9 mouse cellular contexts compared by ENCODE assay signal in genomic region chr11:79806911-79807466, GRCm38 (mm10).
DNase-seq lines count a peak whose midpoint lies in the region; ATAC-seq and TF ChIP-seq lines count a peak whose summit lies in the region.
"Had no signal": no experiment of that assay in that cellular context is flagged by ENCODE, and none has a peak within 500 bp of the region (broad histone marks: within the 10 kb centered on the region; RNA-seq: fewer than 3 reads in every experiment).

No protein-coding gene starts in this region.

- peak; percentile 90 for DNase-seq in heart, adult 11 months
- no peak for DNase-seq in heart, postnatal 14 days
- DNase-seq in CH12.LX (ENCODE audit: extremely low read depth) (peak; percentile 77), liver (no peak)
- DNase-seq in gastrocnemius, postnatal 25 days: peak; percentile 13
- DNase-seq in limb, embryonic 11.5 days (ENCODE audit: low spot score): peak; percentile 46
- DNase-seq in right cerebral cortex, postnatal 36 days (ENCODE audit: low spot score in 2 of 2): peak; percentile 23 to 53
- no peak for DNase-seq in adrenal gland, adult (ENCODE audit: inconsistent age in 2 of 2, low spot score in 1 of 2)

- no peak overlapping the region for H3K27ac ChIP-seq in CH12.LX (ENCODE audit: insufficient read depth, low read depth)
- H3K27ac ChIP-seq in limb, embryonic 11.5 days (replicated peaks; ENCODE audit: low read depth, low read length): peak overlapping the region; percentile 84

- H3K27me3 ChIP-seq in CH12.LX (replicated peaks): no peaks in the 10 kb centered on the region
- no peaks in the 10 kb centered on the region for H3K27me3 ChIP-seq in limb, embryonic 11.5 days (ENCODE audit: control insufficient read depth, insufficient read depth, low read length)
- H3K27me3 ChIP-seq: Patski had no signal

- in situ Hi-C loops in CH12.LX (cut with MboI; ENCODE audit: low pct_ligation_motif_present, low pct_unique_long_range_greater_than_20kb, low sequenced_read_pairs): no loop called here

- peak in 1 of 2 experiments; percentile 49; a peak in 2 of 4 replicates for TF ChIP-seq CTCF in CH12.LX (conservative IDR thresholded peaks at IDR 0.05 in 1 of 2, IDR thresholded peaks at IDR 0.05 in 1 of 2; ENCODE audit: low read depth in 2 of 2, low read length in 2 of 2)

- H3K9ac ChIP-seq in CH12.LX (ENCODE audit: insufficient read depth, low read depth): no peak overlapping the region
- H3K9ac ChIP-seq in limb, embryonic 11.5 days (ENCODE audit: low read length): no peak overlapping the region

- no peak for TF ChIP-seq POLR2A in CH12.LX (IDR thresholded peaks at IDR 0.05; ENCODE audit: low read depth, low read length)

- H3K4me3 ChIP-seq in CH12.LX (replicated peaks in 1 of 3; ENCODE audit: low read depth in 2 of 3, low read length in 2 of 3, poor library complexity in 1 of 3): no peak overlapping the region
- H3K4me3 ChIP-seq in limb, embryonic 11.5 days (ENCODE audit: low read depth, low read length): no peak overlapping the region

- TF ChIP-seq RAD21 in CH12.LX (IDR thresholded peaks at IDR 0.05; ENCODE audit: low read depth, low read length): peak; percentile 19

- H3K9me3 ChIP-seq in CH12.LX (replicated peaks; ENCODE audit: low read length): peaks cover 13% of the 10 kb centered on the region
- no peaks in the 10 kb centered on the region for H3K9me3 ChIP-seq in limb, embryonic 11.5 days (ENCODE audit: control insufficient read depth, low read length)

- H3K4me2 ChIP-seq in CH12.LX (ENCODE audit: insufficient read depth, low read depth, poor library complexity, severe bottlenecking): peak overlapping the region; percentile 24; the same call in 1 of the 2 replicates
- no peak overlapping the region for H3K4me2 ChIP-seq in limb, embryonic 11.5 days (ENCODE audit: low read depth, severe bottlenecking)

- TF ChIP-seq EP300 in CH12.LX (IDR thresholded peaks at IDR 0.05; ENCODE audit: low read length): 0 out of 2 replicates have a peak, but pooled peaks have one; percentile 27

- H3K4me1 ChIP-seq in CH12.LX (ENCODE audit: control insufficient read depth in 1 of 2, insufficient read depth in 2 of 2): peaks cover 6 to 29% of the 10 kb centered on the region in 2 experiments
- H3K4me1 ChIP-seq in limb, embryonic 11.5 days (ENCODE audit: control insufficient read depth, insufficient read depth, low read length): peaks cover 25% of the 10 kb centered on the region

- WGBS in limb, embryonic 11.5 days: 23% methylated on average over 17 of the region's 17 CpGs

- no peak for ATAC-seq in limb, embryonic 11.5 days (ENCODE audit: insufficient number of reproducible peaks, low FRiP score, low TSS enrichment, low read depth)
- ATAC-seq: Patski had no signal

- intact Hi-C loops in heart, postnatal 14 days (cut with DNase I): no loop called here

- H3K79me2 ChIP-seq in CH12.LX (replicated peaks; ENCODE audit: control insufficient read depth, extremely low read depth, insufficient read depth, poor library complexity, severe bottlenecking): no peaks in the 10 kb centered on the region

- dilution Hi-C loops in CH12.LX (cut with MboI; ENCODE audit: extremely low pct_ligation_motif_present, extremely low pct_unique_long_range_greater_than_20kb, low sequenced_read_pairs): no loop called here

- H3K36me3 ChIP-seq in CH12.LX (replicated peaks in 1 of 2; ENCODE audit: control insufficient read depth in 1 of 2, insufficient read depth in 1 of 2, low read length in 1 of 2): no peaks in the 10 kb centered on the region
- no peaks in the 10 kb centered on the region for H3K36me3 ChIP-seq in limb, embryonic 11.5 days (ENCODE audit: control insufficient read depth, insufficient read depth, low read length)

TF ChIP-seq in CH12.LX, 34 proteins besides CTCF, POLR2A, EP300 and RAD21:
- TF ChIP-seq MEF2A (IDR thresholded peaks at IDR 0.05; ENCODE audit: borderline replicate concordance, low read depth, low read length) (peak; percentile 58; the same call in 1 of the 2 replicates), KAT2A (IDR thresholded peaks at IDR 0.05; ENCODE audit: insufficient replicate concordance, low read length) (no peak), USF1 (IDR thresholded peaks at IDR 0.05; ENCODE audit: low read depth, low read length) (no peak), JUND (conservative IDR thresholded peaks at IDR 0.05; ENCODE audit: low read depth, low read length) (no peak), IRF4 (IDR thresholded peaks at IDR 0.05; ENCODE audit: low read depth, low read length) (peak; percentile 23; the same call in 1 of the 2 replicates), SIN3A (IDR thresholded peaks at IDR 0.05; ENCODE audit: low read length) (no peak), TBP (conservative IDR thresholded peaks at IDR 0.05; ENCODE audit: low read depth, low read length) (no peak), CHD1 (IDR thresholded peaks at IDR 0.05; ENCODE audit: low read depth, low read length) (no peak), GABPA (IDR thresholded peaks at IDR 0.05; ENCODE audit: insufficient replicate concordance, low read depth, low read length) (no peak), NELFE (IDR thresholded peaks at IDR 0.05; ENCODE audit: low read depth, low read length) (no peak), ETS1 (conservative IDR thresholded peaks at IDR 0.05; ENCODE audit: low read depth, low read length) (peak; percentile 48), MAZ (IDR thresholded peaks at IDR 0.05; ENCODE audit: low read depth, low read length) (no peak), CHD2 (IDR thresholded peaks at IDR 0.05; ENCODE audit: low read length) (no peak), ZC3H11A (IDR thresholded peaks at IDR 0.05; ENCODE audit: low read depth, low read length) (no peak), UBTF (IDR thresholded peaks at IDR 0.05; ENCODE audit: low read depth, low read length) (no peak), ZMIZ1 (IDR thresholded peaks at IDR 0.05; ENCODE audit: low read depth, low read length) (no peak), NRF1 (IDR thresholded peaks at IDR 0.05; ENCODE audit: low read depth, low read length) (no peak), POLR2AphosphoS2 (IDR thresholded peaks at IDR 0.05; ENCODE audit: low read depth, low read length) (no peak), MYC (IDR thresholded peaks at IDR 0.05; ENCODE audit: low read depth, low read length) (no peak), SMC3 (IDR thresholded peaks at IDR 0.05; ENCODE audit: low read depth, low read length) (peak; percentile 22; the same call in 1 of the 2 replicates), MXI1 (IDR thresholded peaks at IDR 0.05; ENCODE audit: low read depth, low read length) (no peak), MAX (IDR thresholded peaks at IDR 0.05; ENCODE audit: low read length) (no peak), MAFK (IDR thresholded peaks at IDR 0.05; ENCODE audit: insufficient replicate concordance, low read length) (no peak), ZKSCAN1 (IDR thresholded peaks at IDR 0.05; ENCODE audit: borderline replicate concordance, low read depth, low read length) (no peak), BHLHE40 (IDR thresholded peaks at IDR 0.05; ENCODE audit: low read depth, low read length) (no peak), TCF12 (IDR thresholded peaks at IDR 0.05; ENCODE audit: low read depth, low read length) (no peak), ELF1 (IDR thresholded peaks at IDR 0.05; ENCODE audit: low read depth, low read length) (no peak)

Comparison
In these comparisons a context has a peak if more than half of its experiments do, and no peak if none do; other contexts are left out.
1. DNase-seq: peak in heart, adult 11 months (single experiment), CH12.LX (single experiment), gastrocnemius, postnatal 25 days (single experiment), limb, embryonic 11.5 days (single experiment) and right cerebral cortex, postnatal 36 days (2 of 2); none in heart, postnatal 14 days (0 of 2), adrenal gland, adult (0 of 2) and liver (single experiment).